Mouse (Mus musculus): Measurements from ENCODE around the gene Tmem62. TPM values are rescaled to one million over a fixed set of nuclear protein-coding genes. Genes with fewer than 3 reads are reported as not detected.
"Not testable (repeated sequence)": the region's sequence is repeated elsewhere in the genome, so short reads cannot be mapped to it uniquely, and the experiment has no call there.

The Tmem62 gene
- polyA plus RNA-seq, 1 experiment from 2014 or later, result 2.3 TPM

GRCm38 (mm10) chr2:121036733-121037341 lies 60.0 kb downstream of the Tmem62 start, which contains the start of gene Epb42:
TSS of gene Epb42 (minus strand) at chr2:121037072.
- Histone ChIP-seq H3K27me3 (no peaks in the 10 kb centered on the region), H3K4me2 (replicated peaks) (no peak within 1 kb of the TSS), H3K36me3 (no peaks in the 10 kb centered on the region), H3K4me3 (no peak within 1 kb of the TSS), H3K9ac (no peak within 1 kb of the TSS), H3K4me1 (no peaks in the 10 kb centered on the region), H3K9me3 (no peaks in the 10 kb centered on the region), H3K27ac (no peak within 1 kb of the TSS)
- no peak for ATAC-seq (ENCODE audit: insufficient number of reproducible peaks, insufficient read depth, low FRiP score, low TSS enrichment)
- 56% methylated on average over 5 of the region's 5 CpGs for WGBS

- H3K36me3 ChIP-seq; H3K4me2 ChIP-seq (replicated peaks); H3K9me3 ChIP-seq; ATAC-seq (ENCODE audit: insufficient number of reproducible peaks, insufficient read depth, low FRiP score, low TSS enrichment); H3K9ac ChIP-seq; H3K27me3 ChIP-seq; H3K4me3 ChIP-seq; H3K4me1 ChIP-seq; H3K27ac ChIP-seq: not testable (repeated sequence)
- 95% methylated on average over 1 of the region's 1 CpGs for WGBS
Measured at GRCm38 (mm10) chr2:121038851-121039250, 62.0 kb downstream of the Tmem62 start.

- H3K4me2 ChIP-seq (replicated peaks), result no peak overlapping the region
- no peaks in the 10 kb centered on the region for H3K9me3 ChIP-seq
- H3K36me3 ChIP-seq, result no peaks in the 10 kb centered on the region
- H3K4me1 ChIP-seq, result no peaks in the 10 kb centered on the region
- no peaks in the 10 kb centered on the region for H3K27me3 ChIP-seq
- no peak overlapping the region for H3K9ac ChIP-seq
- no peak for ATAC-seq (ENCODE audit: insufficient number of reproducible peaks, insufficient read depth, low FRiP score, low TSS enrichment)
- H3K27ac ChIP-seq, result no peak overlapping the region
- no peak overlapping the region for H3K4me3 ChIP-seq
- WGBS, result 84% methylated on average over 1 of the region's 1 CpGs
Measured at GRCm38 (mm10) chr2:121039382-121039781, 62.6 kb downstream of the Tmem62 start.

- no peaks in the 10 kb centered on the region for H3K4me1 ChIP-seq
Measured at GRCm38 (mm10) chr2:121041098-121041497, 64.3 kb downstream of the Tmem62 start.

GRCm38 (mm10) chr2:121045653-121046052 lies 68.8 kb downstream of the Tmem62 start:
- Histone ChIP-seq H3K36me3 (no peaks in the 10 kb centered on the region), H3K4me1 (no peaks in the 10 kb centered on the region), H3K4me3 (no peak overlapping the region), H3K9me3 (no peaks in the 10 kb centered on the region), H3K4me2 (replicated peaks) (no peak overlapping the region), H3K27ac (no peak overlapping the region), H3K9ac (no peak overlapping the region), H3K27me3 (no peaks in the 10 kb centered on the region)
- WGBS, result 79% methylated on average over 4 of the region's 4 CpGs
- no peak for ATAC-seq (ENCODE audit: insufficient number of reproducible peaks, insufficient read depth, low FRiP score, low TSS enrichment)

More at GRCm38 (mm10) chr2:121041098-121041497, 64.3 kb downstream of the Tmem62 start:
- no peak overlapping the region for H3K4me2 ChIP-seq (replicated peaks)
- no peaks in the 10 kb centered on the region for H3K9me3 ChIP-seq
- no peak for ATAC-seq (ENCODE audit: insufficient number of reproducible peaks, insufficient read depth, low FRiP score, low TSS enrichment)
- WGBS, result 49% methylated on average over 5 of the region's 5 CpGs
- no peak overlapping the region for H3K9ac ChIP-seq
- H3K36me3 ChIP-seq, result no peaks in the 10 kb centered on the region
- H3K27me3 ChIP-seq, result no peaks in the 10 kb centered on the region
- no peak overlapping the region for H3K4me3 ChIP-seq
- no peak overlapping the region for H3K27ac ChIP-seq

- Histone ChIP-seq H3K9ac (no peak overlapping the region), H3K36me3 (no peaks in the 10 kb centered on the region), H3K4me1 (no peaks in the 10 kb centered on the region), H3K9me3 (no peaks in the 10 kb centered on the region), H3K4me3 (no peak overlapping the region), H3K27me3 (no peaks in the 10 kb centered on the region), H3K4me2 (replicated peaks) (no peak overlapping the region), H3K27ac (no peak overlapping the region)
- 92% methylated on average over 5 of the region's 5 CpGs for WGBS
- ATAC-seq (ENCODE audit: insufficient number of reproducible peaks, insufficient read depth, low FRiP score, low TSS enrichment), result no peak
Measured at GRCm38 (mm10) chr2:121052176-121052575, 75.4 kb downstream of the Tmem62 start.

GRCm38 (mm10) chr2:121054060-121054459 lies 77.2 kb downstream of the Tmem62 start:
- Histone ChIP-seq H3K4me3 (no peak overlapping the region), H3K9ac (no peak overlapping the region), H3K36me3 (no peaks in the 10 kb centered on the region), H3K27ac (no peak overlapping the region), H3K4me2 (replicated peaks) (no peak overlapping the region), H3K4me1 (no peaks in the 10 kb centered on the region), H3K27me3 (no peaks in the 10 kb centered on the region), H3K9me3 (no peaks in the 10 kb centered on the region)
- WGBS, result 71% methylated on average over 2 of the region's 2 CpGs
- no peak for ATAC-seq (ENCODE audit: insufficient number of reproducible peaks, insufficient read depth, low FRiP score, low TSS enrichment)

GRCm38 (mm10) chr2:121055915-121056314 lies 79.1 kb downstream of the Tmem62 start:
- H3K27ac ChIP-seq, result no peak overlapping the region
- no peak for ATAC-seq (ENCODE audit: insufficient number of reproducible peaks, insufficient read depth, low FRiP score, low TSS enrichment)
- WGBS, result 90% methylated on average over 6 of the region's 6 CpGs
- H3K4me3 ChIP-seq, result no peak overlapping the region
- H3K4me2 ChIP-seq (replicated peaks), result no peak overlapping the region
- no peaks in the 10 kb centered on the region for H3K4me1 ChIP-seq
- no peaks in the 10 kb centered on the region for H3K27me3 ChIP-seq
- H3K9me3 ChIP-seq, result no peaks in the 10 kb centered on the region
- no peak overlapping the region for H3K9ac ChIP-seq
- H3K36me3 ChIP-seq, result no peaks in the 10 kb centered on the region

Small RNAs within 50 kb of the gene (microRNA-seq; reads per million reads assigned to microRNA genes)
- gene Gm44325, result not detected

Other genes starting within 250 kb of the Tmem62 start
- 12.1 and 12.3 TPM in 2 replicates for gene Cdan1, start 126.9 kb upstream of the Tmem62 start, polyA plus RNA-seq (2016; fragmentation: Nextera tagmentation; extraction: Ambion mirVana)
- gene Ttbk2, start 126.4 kb upstream of the Tmem62 start, polyA plus RNA-seq (2016; fragmentation: Nextera tagmentation; extraction: Ambion mirVana), result 7.1 and 9.1 TPM in 2 replicates
- gene Ubr1, start 6.3 kb upstream of the Tmem62 start, polyA plus RNA-seq (2016; fragmentation: Nextera tagmentation; extraction: Ambion mirVana), result 28.5 and 29.3 TPM in 2 replicates
- gene Ccndbp1, start 31.4 kb downstream of the Tmem62 start, polyA plus RNA-seq (2016; fragmentation: Nextera tagmentation; extraction: Ambion mirVana), result 41.6 and 41.7 TPM in 2 replicates
- 5.0 and 6.1 TPM in 2 replicates for gene Epb42, start 60.1 kb downstream of the Tmem62 start, polyA plus RNA-seq (2016; fragmentation: Nextera tagmentation; extraction: Ambion mirVana)
- gene Tgm5, start 108.8 kb downstream of the Tmem62 start, polyA plus RNA-seq (2016; fragmentation: Nextera tagmentation; extraction: Ambion mirVana), result not detected in 2 replicates
- not detected in 2 replicates for gene Tgm7, start 132.8 kb downstream of the Tmem62 start, polyA plus RNA-seq (2016; fragmentation: Nextera tagmentation; extraction: Ambion mirVana)
- gene Adal, start 163.4 kb downstream of the Tmem62 start, polyA plus RNA-seq (2016; fragmentation: Nextera tagmentation; extraction: Ambion mirVana), result 22.8 and 23.6 TPM in 2 replicates
- gene Lcmt2, start 163.6 kb downstream of the Tmem62 start, polyA plus RNA-seq (2016; fragmentation: Nextera tagmentation; extraction: Ambion mirVana), result 23.1 and 25.4 TPM in 2 replicates
- 76.4 and 88.6 TPM in 2 replicates for gene Tubgcp4, start 193.6 kb downstream of the Tmem62 start, polyA plus RNA-seq (2016; fragmentation: Nextera tagmentation; extraction: Ambion mirVana)
- 11.4 and 11.6 TPM in 2 replicates for gene Zscan29, start 194.1 kb downstream of the Tmem62 start, polyA plus RNA-seq (2016; fragmentation: Nextera tagmentation; extraction: Ambion mirVana)

Measured in embryonic facial prominence, embryonic 12.5 days (tissue).